In the genomic region with DNA sequence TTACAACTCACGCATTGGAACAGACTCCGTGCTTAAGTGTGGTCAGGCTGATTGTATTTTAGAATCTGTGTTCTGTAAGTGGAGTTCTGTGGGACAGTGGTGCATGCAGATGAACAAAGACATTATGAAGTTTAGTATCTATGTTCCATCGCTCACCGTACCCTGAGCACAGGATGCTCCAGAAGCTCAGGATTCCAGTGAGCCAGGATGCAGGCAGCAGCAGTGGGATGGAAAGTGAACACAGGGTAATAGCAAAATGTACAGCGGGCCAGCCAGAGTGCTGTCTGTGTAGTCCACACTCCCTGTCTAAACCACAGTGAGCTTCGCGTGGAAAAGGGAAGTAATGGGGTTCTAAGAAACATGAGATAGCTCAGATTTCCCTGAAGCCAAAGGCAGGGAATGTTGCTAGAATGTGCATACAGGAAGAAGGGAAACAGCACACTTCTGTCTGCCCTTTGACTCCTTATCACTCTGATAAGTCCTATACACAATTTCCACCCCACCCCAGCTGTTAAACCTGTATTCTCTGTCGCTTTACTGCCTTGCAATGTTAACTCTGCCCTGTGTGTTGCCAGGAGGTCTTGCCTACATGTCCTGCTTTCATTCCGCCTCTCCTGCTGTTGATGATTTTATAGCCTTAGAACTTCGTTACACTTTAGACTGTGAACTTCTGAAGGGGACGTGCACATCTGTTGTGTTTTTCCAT, we compare ENCODE assay signal across 12 mouse cellular contexts.
"Had no signal": no experiment of that assay in that cellular context is flagged by ENCODE, and none has a peak within 500 bp of the region (broad histone marks: within the 10 kb centered on the region; RNA-seq: fewer than 3 reads in every experiment).

No protein-coding gene starts in this region.

- H3K4me3 ChIP-seq: limb, embryonic 12.5 days; midbrain, embryonic 12.5 days; neural tube, embryonic 13.5 days had no signal

- H3K9ac ChIP-seq: limb, embryonic 12.5 days; liver, embryonic 14.5 days; midbrain, embryonic 12.5 days; neural tube, embryonic 13.5 days had no signal

- H3K36me3 ChIP-seq: limb, embryonic 12.5 days; midbrain, embryonic 12.5 days; neural tube, embryonic 13.5 days had no signal

- H3K27me3 ChIP-seq: limb, embryonic 12.5 days; midbrain, embryonic 12.5 days; neural tube, embryonic 13.5 days had no signal

- H3K4me2 ChIP-seq: limb, embryonic 12.5 days; midbrain, embryonic 12.5 days; neural tube, embryonic 13.5 days had no signal

- H3K9me3 ChIP-seq: limb, embryonic 12.5 days; midbrain, embryonic 12.5 days; neural tube, embryonic 13.5 days had no signal

- H3K27ac ChIP-seq: limb, embryonic 12.5 days; liver, embryonic 14.5 days; midbrain, embryonic 12.5 days; neural tube, embryonic 13.5 days had no signal

- DNase-seq: kidney, adult 11 months; kidney, postnatal 10 days; kidney, postnatal 4 days; liver; lung, postnatal 4 days; retina, postnatal 1 day; right cerebral cortex, postnatal 4 days had no signal

- H3K4me1 ChIP-seq: limb, embryonic 12.5 days; midbrain, embryonic 12.5 days; neural tube, embryonic 13.5 days had no signal

- ATAC-seq: midbrain, embryonic 16.5 days had no signal
